Comparison of ENCODE assay signal across 8 mouse cellular contexts in genomic region chr2:106431141-106431540, GRCm38 (mm10).
DNase-seq lines count a peak whose midpoint lies in the region; ATAC-seq and TF ChIP-seq lines count a peak whose summit lies in the region.

No protein-coding gene starts in this region.

- H3K4me1 ChIP-seq in intestine, embryonic 14.5 days (replicated peaks; ENCODE audit: control insufficient read depth, insufficient read depth, low read length): peaks cover 8% of the 10 kb centered on the region; the same call in 1 of the 2 replicates
- no peaks in the 10 kb centered on the region for H3K4me1 ChIP-seq in intestine, embryonic 16.5 days (ENCODE audit: control insufficient read depth, insufficient read depth, low read length)
- no peaks in the 10 kb centered on the region for H3K4me1 ChIP-seq in cortical plate, adult 2 months (ENCODE audit: control insufficient read depth, insufficient read depth, low read length)
- H3K4me1 ChIP-seq in intestine, postnatal 0 days (replicated peaks; ENCODE audit: control insufficient read depth, insufficient read depth, low read length): no peaks in the 10 kb centered on the region
- peaks cover 4% of the 10 kb centered on the region for H3K4me1 ChIP-seq in midbrain, embryonic 15.5 days
- no peaks in the 10 kb centered on the region; the same call in 1 of the 2 replicates for H3K4me1 ChIP-seq in testis, adult 2 months (ENCODE audit: control insufficient read depth, insufficient read depth, low read length)

- H3K9me3 ChIP-seq in intestine, embryonic 14.5 days (ENCODE audit: control insufficient read depth, low read length): no peaks in the 10 kb centered on the region
- H3K9me3 ChIP-seq in intestine, embryonic 16.5 days (ENCODE audit: control insufficient read depth, low read length): no peaks in the 10 kb centered on the region
- H3K9me3 ChIP-seq in intestine, postnatal 0 days (ENCODE audit: control insufficient read depth): no peaks in the 10 kb centered on the region
- H3K9me3 ChIP-seq in midbrain, embryonic 15.5 days: no peaks in the 10 kb centered on the region

- intact Hi-C loops in gastrocnemius, postnatal 14 days (cut with DNase I; ENCODE audit: low total_unique reads): loop anchor here (5.0 kb wide), 1 partner anchor 521 kb away; no protein-coding TSS in a partner anchor
- intact Hi-C loops in left cerebral cortex, postnatal 14 days (cut with DNase I): loop anchor here (1.0 to 2.0 kb wide), 2 partner anchors 264 to 524 kb away; no protein-coding TSS in a partner anchor

- no peak overlapping the region for H3K9ac ChIP-seq in intestine, embryonic 14.5 days (ENCODE audit: low read length)
- no peak overlapping the region for H3K9ac ChIP-seq in intestine, embryonic 16.5 days (ENCODE audit: low read depth, low read length)
- no peak overlapping the region for H3K9ac ChIP-seq in intestine, postnatal 0 days (ENCODE audit: low read depth, low read length)
- H3K9ac ChIP-seq in midbrain, embryonic 15.5 days: no peak overlapping the region

- no peak overlapping the region for H3K27ac ChIP-seq in intestine, embryonic 14.5 days (ENCODE audit: low read depth)
- no peak overlapping the region for H3K27ac ChIP-seq in intestine, embryonic 16.5 days (ENCODE audit: low read length)
- H3K27ac ChIP-seq in cortical plate, adult 2 months (ENCODE audit: insufficient read depth, low read length): no peak overlapping the region
- no peak overlapping the region for H3K27ac ChIP-seq in intestine, postnatal 0 days (ENCODE audit: low read depth, low read length)
- no peak overlapping the region for H3K27ac ChIP-seq in midbrain, embryonic 15.5 days
- no peak overlapping the region for H3K27ac ChIP-seq in testis, adult 2 months (ENCODE audit: control insufficient read depth, insufficient read depth, low read depth, low read length)

- DNase-seq in intestine, embryonic 14.5 days (ENCODE audit: low spot score): peak; percentile 82
- peak; percentile 19 for DNase-seq in gastrocnemius, postnatal 14 days
- peak; percentile 82 to 85 for DNase-seq in left cerebral cortex, postnatal 14 days (ENCODE audit: low spot score in 2 of 2)

- H3K4me3 ChIP-seq in intestine, embryonic 14.5 days (ENCODE audit: low read depth, low read length): no peak overlapping the region
- no peak overlapping the region for H3K4me3 ChIP-seq in intestine, embryonic 16.5 days (ENCODE audit: low read length)
- H3K4me3 ChIP-seq in cortical plate, adult 2 months (ENCODE audit: insufficient read depth, low read length): 0 out of 2 replicates have a peak overlapping the region, but pooled peaks have one; percentile 7
- H3K4me3 ChIP-seq in intestine, postnatal 0 days (ENCODE audit: low read depth, low read length): no peak overlapping the region
- peak overlapping the region; percentile 9 for H3K4me3 ChIP-seq in midbrain, embryonic 15.5 days
- H3K4me3 ChIP-seq in testis, adult 2 months (ENCODE audit: control insufficient read depth, low read depth, low read length): no peak overlapping the region; the same call in 1 of the 2 replicates

- H3K4me2 ChIP-seq in intestine, embryonic 14.5 days (ENCODE audit: low read length): peak overlapping the region; percentile 18; the same call in 1 of the 2 replicates
- no peak overlapping the region for H3K4me2 ChIP-seq in intestine, embryonic 16.5 days (ENCODE audit: low read depth, low read length)
- no peak overlapping the region for H3K4me2 ChIP-seq in intestine, postnatal 0 days (replicated peaks; ENCODE audit: low read depth)
- H3K4me2 ChIP-seq in midbrain, embryonic 15.5 days: peak overlapping the region; percentile 40

- 38% methylated on average over 8 of the region's 8 CpGs for WGBS in intestine, embryonic 14.5 days
- WGBS in intestine, embryonic 16.5 days: 42% methylated on average over 8 of the region's 8 CpGs
- WGBS in intestine, postnatal 0 days: 46% methylated on average over 8 of the region's 8 CpGs
- 19% methylated on average over 8 of the region's 8 CpGs for WGBS in midbrain, embryonic 15.5 days

- no peaks in the 10 kb centered on the region for H3K36me3 ChIP-seq in intestine, embryonic 14.5 days (ENCODE audit: control insufficient read depth, insufficient read depth, low read length)
- H3K36me3 ChIP-seq in intestine, embryonic 16.5 days (ENCODE audit: control insufficient read depth, insufficient read depth, low read length): no peaks in the 10 kb centered on the region
- H3K36me3 ChIP-seq in intestine, postnatal 0 days (ENCODE audit: control insufficient read depth, insufficient read depth): no peaks in the 10 kb centered on the region
- no peaks in the 10 kb centered on the region for H3K36me3 ChIP-seq in midbrain, embryonic 15.5 days (replicated peaks)
- H3K36me3 ChIP-seq in testis, adult 2 months (ENCODE audit: control insufficient read depth, insufficient read depth, low read length): no peaks in the 10 kb centered on the region

- peak; percentile 64; the same call in 1 of the 2 replicates for ATAC-seq in intestine, embryonic 14.5 days (replicated peaks; ENCODE audit: low FRiP score, low TSS enrichment, low read depth)
- ATAC-seq in intestine, embryonic 16.5 days: no peak
- ATAC-seq in intestine, postnatal 0 days: no peak
- peak; percentile 84 for ATAC-seq in midbrain, embryonic 15.5 days (replicated peaks)

- no peak for TF ChIP-seq POLR2A in cortical plate, adult 2 months (IDR thresholded peaks at IDR 0.05; ENCODE audit: extremely low read depth, insufficient read depth, low read length)
- no peak for TF ChIP-seq POLR2A in testis, adult 2 months (IDR thresholded peaks at IDR 0.05; ENCODE audit: control insufficient read depth, low read depth, low read length)

- peak; percentile 91 for TF ChIP-seq CTCF in cortical plate, adult 2 months (IDR thresholded peaks at IDR 0.05; ENCODE audit: extremely low read depth, insufficient read depth, low read length)
- TF ChIP-seq CTCF in intestine, postnatal 0 days (IDR thresholded peaks at IDR 0.05; ENCODE audit: low read depth): peak; percentile 89
- peak; percentile 29; the same call in 1 of the 2 replicates for TF ChIP-seq CTCF in testis, adult 2 months (IDR thresholded peaks at IDR 0.05; ENCODE audit: control insufficient read depth, insufficient read depth, insufficient replicate concordance, low read depth, low read length)

- H3K27me3 ChIP-seq in intestine, embryonic 14.5 days (replicated peaks; ENCODE audit: control insufficient read depth, insufficient read depth, low read length): no peaks in the 10 kb centered on the region
- no peaks in the 10 kb centered on the region for H3K27me3 ChIP-seq in intestine, embryonic 16.5 days (replicated peaks; ENCODE audit: control insufficient read depth, insufficient read depth, low read length)
- no peaks in the 10 kb centered on the region for H3K27me3 ChIP-seq in intestine, postnatal 0 days (replicated peaks; ENCODE audit: control insufficient read depth, insufficient read depth, low read length)
- no peaks in the 10 kb centered on the region for H3K27me3 ChIP-seq in midbrain, embryonic 15.5 days (replicated peaks)
- no peaks in the 10 kb centered on the region for H3K27me3 ChIP-seq in testis, adult 2 months (ENCODE audit: control insufficient read depth, insufficient read depth, low read length)

Comparison
In these comparisons a context has a peak if more than half of its experiments do, and no peak if none do; other contexts are left out.
1. ATAC-seq: peak in intestine, embryonic 14.5 days (single experiment) and midbrain, embryonic 15.5 days (single experiment); none in intestine, embryonic 16.5 days (single experiment) and intestine, postnatal 0 days (single experiment).
2. H3K4me2 ChIP-seq: peak in intestine, embryonic 14.5 days (single experiment) and midbrain, embryonic 15.5 days (single experiment); none in intestine, embryonic 16.5 days (single experiment) and intestine, postnatal 0 days (single experiment).
3. DNase-seq: peak in every context shown above with its lines; median percentile 84 in left cerebral cortex, postnatal 14 days; 82 in intestine, embryonic 14.5 days; 19 in gastrocnemius, postnatal 14 days.
4. H3K4me3 ChIP-seq: peak in cortical plate, adult 2 months (single experiment) and midbrain, embryonic 15.5 days (single experiment); none in intestine, embryonic 14.5 days (single experiment), intestine, embryonic 16.5 days (single experiment), intestine, postnatal 0 days (single experiment) and testis, adult 2 months (single experiment).
5. CTCF ChIP-seq: peak in every context shown above with its lines; median percentile 91 in cortical plate, adult 2 months; 89 in intestine, postnatal 0 days; 29 in testis, adult 2 months.